Mouse (Mus musculus) intestine, postnatal 0 days (tissue): ENCODE data around the gene Rnpepl1. TPM values are rescaled to one million over a fixed set of nuclear protein-coding genes. Genes with fewer than 3 reads are reported as not detected.

Experiments used
- ATAC-seq: fragments of 200-750 bp; cut with Nextera tagmentation; 2 replicates; pipeline ENCODE4 v1.8.0; 2017; ENCODE audit warnings: mild to moderate bottlenecking, moderate TSS enrichment, moderate library complexity
- H3K27ac ChIP-seq: fragments of 300-500 bp; sonication (generic); 2 replicates; pipeline ENCODE4 v1.5.1; 2014; ENCODE audit warnings: mild to moderate bottlenecking, low read depth, low read length, moderate library complexity
- H3K27me3 ChIP-seq: fragments of 300-500 bp; sonication (generic); replicated peaks from 2 replicates; pipeline ENCODE4 v1.6.1; 2014; ENCODE audit warnings: low read length, mixed read lengths; ENCODE audit not compliant: control insufficient read depth, insufficient read depth
- H3K36me3 ChIP-seq: fragments of 300-500 bp; sonication (generic); 2 replicates; pipeline ENCODE4 v1.6.1; 2014; ENCODE audit warnings: mild to moderate bottlenecking, moderate library complexity; ENCODE audit not compliant: control insufficient read depth, insufficient read depth
- H3K4me1 ChIP-seq: fragments of 300-500 bp; sonication (generic); replicated peaks from 2 replicates; pipeline ENCODE4 v1.6.1; 2014; ENCODE audit warnings: antibody characterized with exemption, low read length, mixed read lengths; ENCODE audit not compliant: control insufficient read depth, insufficient read depth
- H3K4me2 ChIP-seq: fragments of 300-500 bp; sonication (generic); replicated peaks from 2 replicates; pipeline ENCODE4 v1.6.1; 2014; ENCODE audit warnings: low read depth, mild to moderate bottlenecking, moderate library complexity
- H3K4me3 ChIP-seq: fragments of 300-500 bp; sonication (generic); 2 replicates; pipeline ENCODE4 v1.5.1; 2014; ENCODE audit warnings: low read depth, low read length
- H3K9ac ChIP-seq: fragments of 300-500 bp; sonication (generic); 2 replicates; pipeline ENCODE4 v1.6.1; 2014; ENCODE audit warnings: mild to moderate bottlenecking, low read depth, low read length
- H3K9me3 ChIP-seq: fragments of 300-500 bp; sonication (generic); 2 replicates; pipeline ENCODE4 v1.6.1; 2016; ENCODE audit warnings: mixed run types; ENCODE audit not compliant: control insufficient read depth
- CTCF ChIP-seq: sonication (generic); IDR thresholded peaks from 2 replicates; pipeline ENCODE4 v1.5.1; 2016; ENCODE audit warnings: low read depth, mild to moderate bottlenecking, control low read depth, antibody characterized with exemption, moderate library complexity
- WGBS: fragments of 180-500 bp; shearing (Covaris S2); extraction: QIAGEN DNeasy Blood & Tissue Kit; methylation state at CpG from one replicate; pipeline ENCODE4 v1.1.7; 2014; 5-methylcytosine and 5-hydroxymethylcytosine counted together
- polyA plus RNA-seq: library from polyadenylated mRNA; unstranded; fragments of >200 nt; fragmentation: Nextera tagmentation; extraction: Ambion mirVana; gene quantifications from 2 replicates; pipeline ENCODE4 v1.2.1, GENCODE M21; 2015

Gene Rnpepl1
- polyA plus RNA-seq, 1 experiment from 2014 or later = 75.0 TPM

GRCm38 (mm10) chr1:92874011-92874410 lies 36.6 kb upstream of the Rnpepl1 start:
- H3K4me2 ChIP-seq = no peak overlapping the region
- WGBS = 72% methylated on average over 3 of the region's 3 CpGs
- H3K27me3 ChIP-seq = no peaks in the 10 kb centered on the region
- H3K36me3 ChIP-seq = no peaks in the 10 kb centered on the region
- no peaks in the 10 kb centered on the region for H3K4me1 ChIP-seq
- H3K27ac ChIP-seq = no peak overlapping the region
- H3K4me3 ChIP-seq = no peak overlapping the region
- TF ChIP-seq CTCF = no peak
- no peak overlapping the region for H3K9ac ChIP-seq
- ATAC-seq = no peak
- H3K9me3 ChIP-seq = no peaks in the 10 kb centered on the region

GRCm38 (mm10) chr1:92875360-92876111 lies 35.0 kb upstream of the Rnpepl1 start:
- Histone ChIP-seq H3K4me1 (no peaks in the 10 kb centered on the region), H3K36me3 (no peaks in the 10 kb centered on the region), H3K4me3 (no peak overlapping the region), H3K27ac (no peak overlapping the region), H3K9me3 (no peaks in the 10 kb centered on the region), H3K9ac (no peak overlapping the region), H3K4me2 (no peak overlapping the region), H3K27me3 (no peaks in the 10 kb centered on the region)
- no peak for TF ChIP-seq CTCF
- WGBS = 76% methylated on average over 8 of the region's 8 CpGs
- ATAC-seq = no peak

- no peaks in the 10 kb centered on the region for H3K9me3 ChIP-seq
- no peak overlapping the region for H3K4me3 ChIP-seq
- no peaks in the 10 kb centered on the region for H3K36me3 ChIP-seq
- no peaks in the 10 kb centered on the region for H3K27me3 ChIP-seq
- no peak for TF ChIP-seq CTCF
- ATAC-seq = no peak
- H3K4me2 ChIP-seq = no peak overlapping the region
- H3K9ac ChIP-seq = no peak overlapping the region
- 42% methylated on average over 12 of the region's 12 CpGs for WGBS
- H3K27ac ChIP-seq = no peak overlapping the region
- no peaks in the 10 kb centered on the region for H3K4me1 ChIP-seq
Observed at GRCm38 (mm10) chr1:92877431-92877978, 33.1 kb upstream of the Rnpepl1 start.

- H3K27me3 ChIP-seq = no peaks in the 10 kb centered on the region
- H3K4me2 ChIP-seq = no peak overlapping the region
- no peak overlapping the region for H3K27ac ChIP-seq
- no peak overlapping the region for H3K9ac ChIP-seq
- 81% methylated on average over 13 of the region's 13 CpGs for WGBS
- TF ChIP-seq CTCF = no peak
- H3K36me3 ChIP-seq = no peaks in the 10 kb centered on the region
- no peak for ATAC-seq
- no peaks in the 10 kb centered on the region for H3K9me3 ChIP-seq
- no peak overlapping the region for H3K4me3 ChIP-seq
- H3K4me1 ChIP-seq = no peaks in the 10 kb centered on the region
Observed at GRCm38 (mm10) chr1:92878066-92878741, 32.4 kb upstream of the Rnpepl1 start.

- H3K27ac ChIP-seq = no peak overlapping the region
- H3K4me3 ChIP-seq = no peak overlapping the region
- H3K36me3 ChIP-seq = no peaks in the 10 kb centered on the region
- H3K4me1 ChIP-seq = no peaks in the 10 kb centered on the region
- no peak for ATAC-seq
- H3K4me2 ChIP-seq = no peak overlapping the region
- H3K27me3 ChIP-seq = no peaks in the 10 kb centered on the region
- WGBS = 84% methylated on average over 12 of the region's 12 CpGs
- no peak overlapping the region for H3K9ac ChIP-seq
- H3K9me3 ChIP-seq = no peaks in the 10 kb centered on the region
- no peak for TF ChIP-seq CTCF
Observed at GRCm38 (mm10) chr1:92879266-92879665, 31.3 kb upstream of the Rnpepl1 start.

GRCm38 (mm10) chr1:92880101-92880500 lies 30.5 kb upstream of the Rnpepl1 start:
- no peaks in the 10 kb centered on the region for H3K36me3 ChIP-seq

More at GRCm38 (mm10) chr1:92880101-92880500, 30.5 kb upstream of the Rnpepl1 start:
- no peak for ATAC-seq
- Histone ChIP-seq H3K9ac (no peak overlapping the region), H3K27me3 (no peaks in the 10 kb centered on the region), H3K4me2 (no peak overlapping the region), H3K27ac (no peak overlapping the region), H3K4me1 (no peaks in the 10 kb centered on the region), H3K9me3 (no peaks in the 10 kb centered on the region), H3K4me3 (no peak overlapping the region)
- no peak for TF ChIP-seq CTCF
- 70% methylated on average over 5 of the region's 5 CpGs for WGBS
